Mouse (Mus musculus): Measurements from ENCODE around the gene Lamp2. TPM values are rescaled to one million over a fixed set of nuclear protein-coding genes. Genes with fewer than 3 reads are reported as not detected.
A peak's percentile ranks its signal among the peaks of the same experiment; 100 is the strongest.
"Not testable (repeated sequence)": the region's sequence is repeated elsewhere in the genome, so short reads cannot be mapped to it uniquely, and the experiment has no call there.

Gene Lamp2
- total RNA-seq, 2 experiments from 2014 or later = 124 to 133 TPM

GRCm38 (mm10) chrX:38438147-38438791 lies 18.0 kb downstream of the Lamp2 start:
- peak; percentile 43 for DNase-seq (ENCODE audit: low spot score)
- intact Hi-C loops (cut with DNase I) = loop anchor here (5.0 kb wide), 1 partner anchor 186 kb away; the partner anchor contains the start of gene Tmem255a

GRCm38 (mm10) chrX:38429455-38429854 lies 26.8 kb downstream of the Lamp2 start:
- DNase-seq (ENCODE audit: low spot score) = no peak
- intact Hi-C loops (cut with DNase I) = loop anchor here (2.0 to 5.0 kb wide), 2 partner anchors 21 to 92 kb away; no protein-coding TSS in a partner anchor

GRCm38 (mm10) chrX:38428818-38429440 lies 27.3 kb downstream of the Lamp2 start:
- DNase-seq (ENCODE audit: low spot score) = no peak
- intact Hi-C loops (cut with DNase I) = loop anchor here (2.0 to 5.0 kb wide), 2 partner anchors 20 to 92 kb away; no protein-coding TSS in a partner anchor

- no peak for DNase-seq (ENCODE audit: low spot score)
- intact Hi-C loops (cut with DNase I) = loop anchor here (5.0 kb wide), 1 partner anchor 89 kb away; no protein-coding TSS in a partner anchor
These were observed 30.2 kb downstream of the Lamp2 start for GRCm38 (mm10) chrX:38426043-38426442.

GRCm38 (mm10) chrX:38423096-38423495 lies 33.2 kb downstream of the Lamp2 start:
- DNase-seq (ENCODE audit: low spot score) = no peak
- intact Hi-C loops (cut with DNase I) = no loop called here

- intact Hi-C loops (cut with DNase I) = no loop called here
These were observed 33.9 kb downstream of the Lamp2 start for GRCm38 (mm10) chrX:38422396-38422795.

GRCm38 (mm10) chrX:38403879-38404278 lies 52.4 kb downstream of the Lamp2 start:
- DNase-seq (ENCODE audit: low spot score) = no peak
- intact Hi-C loops (cut with DNase I) = no loop called here

More at GRCm38 (mm10) chrX:38422396-38422795, 33.9 kb downstream of the Lamp2 start:
- no peak for DNase-seq (ENCODE audit: low spot score)

GRCm38 (mm10) chrX:38402981-38403380 lies 53.3 kb downstream of the Lamp2 start:
- intact Hi-C loops (cut with DNase I) = no loop called here
- no peak for DNase-seq (ENCODE audit: low spot score)

- DNase-seq (ENCODE audit: low spot score) = no peak
- intact Hi-C loops (cut with DNase I) = no loop called here
These were observed 54.2 kb downstream of the Lamp2 start for GRCm38 (mm10) chrX:38402004-38402403.

GRCm38 (mm10) chrX:38400616-38401015 lies 55.6 kb downstream of the Lamp2 start:
- intact Hi-C loops (cut with DNase I) = no loop called here
- no peak for DNase-seq (ENCODE audit: low spot score)

- no peak for DNase-seq (ENCODE audit: low spot score)
- intact Hi-C loops (cut with DNase I) = no loop called here
These were observed 56.6 kb downstream of the Lamp2 start for GRCm38 (mm10) chrX:38399671-38400070.

- DNase-seq (ENCODE audit: low spot score); intact Hi-C loops (cut with DNase I): not testable (repeated sequence)
These were observed 83.1 kb downstream of the Lamp2 start for GRCm38 (mm10) chrX:38373169-38373568.

GRCm38 (mm10) chrX:38364621-38365020 lies 91.6 kb downstream of the Lamp2 start:
- DNase-seq (ENCODE audit: low spot score); intact Hi-C loops (cut with DNase I): not testable (repeated sequence)

GRCm38 (mm10) chrX:38362016-38362415 lies 94.2 kb downstream of the Lamp2 start:
- intact Hi-C loops (cut with DNase I) = no loop called here
- DNase-seq (ENCODE audit: low spot score) = no peak

Other genes starting within 250 kb of the Lamp2 start
- 1 to 10 TPM; 1.0 to 1.6 TPM for gene Tmem255a, start 204.0 kb downstream of the Lamp2 start, total RNA-seq (2021)
- gene Atp1b4, start 140.3 kb downstream of the Lamp2 start, total RNA-seq (2021) = not detected
- 10 to 100 TPM; 13.1 to 13.3 TPM for gene Cul4b, start 119.7 kb upstream of the Lamp2 start, total RNA-seq (2021)
- 10 to 100 TPM; 40.4 to 44.3 TPM for gene Mcts1, start 144.1 kb upstream of the Lamp2 start, total RNA-seq (2021)
- gene C1galt1c1, start 178.6 kb upstream of the Lamp2 start, total RNA-seq (2021) = 10 to 100 TPM; 11.9 to 12.5 TPM

Data from heart, postnatal 25 days (tissue).